Mouse (Mus musculus) CH12F3 (cell line): ENCODE results near the gene Mbnl1.
"Not testable (repeated sequence)": the region's sequence is repeated elsewhere in the genome, so short reads cannot be mapped to it uniquely, and the experiment has no call there.

ENCODE experiments used
- in situ Hi-C: fragments of 300-500 bp; cut with MboI; formaldehyde crosslinking; loops from 2 replicates; pipeline ENCODE4 v1.14.3; 2020; ENCODE audit warnings: low sequenced_read_pairs

The Mbnl1 gene

GRCm38 (mm10) chr3:60472681-60473177, at the start of gene Mbnl1:
Gene Mbnl1, plus strand, starts transcription at chr3:60472830.
- in situ Hi-C loops = no loop called here

- in situ Hi-C loops = no loop called here
These were observed 48.5 kb upstream of the Mbnl1 start for GRCm38 (mm10) chr3:60424148-60424547.

GRCm38 (mm10) chr3:60429049-60429448, 43.6 kb upstream of the Mbnl1 start:
- in situ Hi-C loops = no loop called here

- in situ Hi-C loops = no loop called here
These were observed 35.4 kb upstream of the Mbnl1 start for GRCm38 (mm10) chr3:60437254-60437653.

GRCm38 (mm10) chr3:60437678-60438232, 34.9 kb upstream of the Mbnl1 start:
- in situ Hi-C loops = no loop called here

- in situ Hi-C loops = no loop called here
These were observed 33.9 kb upstream of the Mbnl1 start for GRCm38 (mm10) chr3:60438715-60439114.

GRCm38 (mm10) chr3:60461828-60462521, 10.7 kb upstream of the Mbnl1 start:
- in situ Hi-C loops = no loop called here

- in situ Hi-C loops = not testable (repeated sequence)
These were observed 4.0 kb upstream of the Mbnl1 start for GRCm38 (mm10) chr3:60468667-60469066.

- in situ Hi-C loops = not testable (repeated sequence)
These were observed 3.3 kb upstream of the Mbnl1 start for GRCm38 (mm10) chr3:60469170-60469805.

GRCm38 (mm10) chr3:60472011-60472680, 484 bp upstream of the Mbnl1 start:
- in situ Hi-C loops = no loop called here

- in situ Hi-C loops = no loop called here
These were observed 1.4 kb downstream of the Mbnl1 start for GRCm38 (mm10) chr3:60473861-60474653.

GRCm38 (mm10) chr3:60474654-60474972, 2.0 kb downstream of the Mbnl1 start:
- in situ Hi-C loops = no loop called here

GRCm38 (mm10) chr3:60475055-60475454, 2.4 kb downstream of the Mbnl1 start:
- in situ Hi-C loops = no loop called here

- in situ Hi-C loops = no loop called here
These were observed 4.2 kb downstream of the Mbnl1 start for GRCm38 (mm10) chr3:60476751-60477255.

- in situ Hi-C loops = no loop called here
These were observed 5.8 kb downstream of the Mbnl1 start for GRCm38 (mm10) chr3:60478433-60478832.

GRCm38 (mm10) chr3:60480716-60481115, 8.1 kb downstream of the Mbnl1 start:
- in situ Hi-C loops = no loop called here

GRCm38 (mm10) chr3:60481740-60482399, 9.2 kb downstream of the Mbnl1 start:
- in situ Hi-C loops = no loop called here

- in situ Hi-C loops = no loop called here
These were observed 10.7 kb downstream of the Mbnl1 start for GRCm38 (mm10) chr3:60483305-60483704.

- in situ Hi-C loops = no loop called here
These were observed 13.5 kb downstream of the Mbnl1 start for GRCm38 (mm10) chr3:60485987-60486712.
